Mouse (Mus musculus) spleen, adult 10 weeks (tissue): ENCODE data around the gene Nedd1. TPM values are rescaled to one million over a fixed set of nuclear protein-coding genes. Genes with fewer than 3 reads are reported as not detected.

ENCODE experiments used
- polyA plus RNA-seq: library from polyadenylated mRNA; stranded (reverse); fragments of 350-450 nt; fragmentation: Illumina TruSeq; extraction: RNeasy Lipid Tissue Mini Kit (QIAGEN cat#74804); gene quantifications from one replicate; pipeline ENCODE4 v1.2.3, GENCODE M21; 2015; ENCODE audit warnings: low replicate concordance; ENCODE audit not compliant: insufficient read depth

The Nedd1 gene
- polyA plus RNA-seq = 26.9 TPM

DNA sequence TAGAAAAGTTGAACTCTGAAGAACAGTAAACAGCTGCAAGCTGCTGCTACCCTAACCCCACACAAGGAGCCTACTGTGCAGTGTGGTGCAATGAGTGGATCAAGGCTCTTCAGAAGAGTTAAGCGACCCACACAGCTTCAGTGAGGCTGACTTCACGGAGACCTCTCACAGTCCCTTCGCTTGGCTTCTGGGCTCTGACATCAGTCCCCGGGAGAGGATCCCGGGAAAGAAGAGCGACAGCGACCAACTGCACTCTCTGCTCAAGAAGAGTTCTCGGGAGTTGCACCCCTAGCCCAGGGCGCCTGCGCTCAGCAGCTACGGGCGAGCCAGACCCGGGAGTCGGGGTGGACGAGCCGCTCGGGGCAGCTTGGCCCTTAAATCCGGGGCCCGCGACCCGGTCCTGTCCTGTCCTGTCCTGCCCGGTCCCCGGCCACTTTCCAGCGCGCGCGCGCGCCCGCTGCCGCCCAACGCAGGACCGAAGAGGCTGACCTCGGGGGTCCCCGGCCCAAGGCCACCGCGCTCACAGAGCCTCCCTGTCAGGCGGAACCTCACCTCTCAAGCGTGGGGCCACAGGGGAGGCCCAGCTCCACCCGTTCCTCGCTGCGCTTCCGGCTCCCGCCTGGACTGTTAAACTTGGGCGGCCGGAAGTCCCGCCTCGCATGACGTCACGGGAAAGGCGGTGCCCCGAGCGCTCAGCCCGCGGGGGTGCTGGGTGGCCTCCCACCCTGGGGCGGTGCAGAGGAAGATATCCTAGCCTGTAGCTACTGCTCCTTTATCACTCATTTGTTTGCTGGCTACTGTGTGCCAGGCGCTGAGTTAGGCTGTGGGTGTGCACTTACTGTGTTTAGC, at the start of gene Nedd1:
Nedd1 (minus strand) TSS at position 650 of the 849 bp plus-strand sequence.

